29 mouse cellular contexts compared by ENCODE assay signal in the genomic region with DNA sequence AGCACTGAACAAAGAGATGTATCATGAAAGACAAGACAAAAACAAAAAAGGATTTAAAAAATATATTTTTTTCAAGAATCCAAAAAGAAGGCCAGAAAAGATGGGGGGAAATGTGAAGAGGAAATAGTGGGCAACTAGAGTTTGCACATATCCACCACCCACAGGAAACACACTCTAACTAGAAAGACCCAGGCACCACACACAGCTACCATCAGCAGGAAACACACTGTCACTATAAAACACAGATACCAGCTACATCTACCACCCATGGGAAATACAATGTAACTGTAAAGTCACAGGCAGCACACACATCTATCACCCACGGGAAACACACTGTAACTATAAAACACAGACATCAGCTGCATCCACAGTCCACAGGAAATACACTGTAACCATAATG. TPM values are rescaled to one million over a fixed set of nuclear protein-coding genes. Genes with fewer than 3 reads are reported as not detected.
DNase-seq lines count a peak whose midpoint lies in the region; ATAC-seq and TF ChIP-seq lines count a peak whose summit lies in the region.
"Had no signal": no experiment of that assay in that cellular context is flagged by ENCODE, and none has a peak within 500 bp of the region (broad histone marks: within the 10 kb centered on the region; RNA-seq: fewer than 3 reads in every experiment).

No protein-coding gene starts in this region.

- ATAC-seq in heart, embryonic 13.5 days (ENCODE audit: extremely low read depth, insufficient number of reproducible peaks, low FRiP score, low TSS enrichment), result no peak
- ATAC-seq in lung, embryonic 14.5 days (ENCODE audit: insufficient read depth), result no peak
- ATAC-seq in common myeloid progenitor, adult 5-6 weeks (replicated peaks; ENCODE audit: low read depth, poor library complexity, severe bottlenecking), result peak; percentile 65
- ATAC-seq in granulocyte monocyte progenitor cell, adult 5-6 weeks (replicated peaks; ENCODE audit: poor library complexity, severe bottlenecking), result peak; percentile 75
- ATAC-seq: forebrain, embryonic 15.5 days; Patski had no signal

- no peak for TF ChIP-seq EP300 in heart, adult 2 months (IDR thresholded peaks at IDR 0.05; ENCODE audit: insufficient read depth, low read depth, low read length)

- intact Hi-C loops in heart, adult 2 months (cut with DNase I), result loop anchor here (5.0 kb wide), 1 partner anchor 45 kb away; a partner anchor contains a TSS

- TF ChIP-seq POLR2A in heart, adult 2 months (IDR thresholded peaks at IDR 0.05; ENCODE audit: insufficient read depth, low read depth, low read length), result no peak
- TF ChIP-seq POLR2A in lung, adult 2 months (IDR thresholded peaks at IDR 0.05; ENCODE audit: borderline replicate concordance, extremely low read depth, low read depth, low read length), result no peak

- no peak overlapping the region for H3K4me2 ChIP-seq in heart, embryonic 13.5 days
- H3K4me2 ChIP-seq in lung, embryonic 14.5 days, result no peak overlapping the region
- H3K4me2 ChIP-seq: forebrain, embryonic 12.5 days; forebrain, embryonic 15.5 days; heart, embryonic 12.5 days; hindbrain, embryonic 12.5 days; hindbrain, embryonic 15.5 days had no signal

- H3K9ac ChIP-seq in heart, embryonic 13.5 days, result no peak overlapping the region
- H3K9ac ChIP-seq in heart, adult 2 months (ENCODE audit: low read depth, low read length), result no peak overlapping the region
- no peak overlapping the region for H3K9ac ChIP-seq in lung, embryonic 14.5 days
- H3K9ac ChIP-seq: forebrain, embryonic 12.5 days; forebrain, embryonic 15.5 days; heart, embryonic 12.5 days; hindbrain, embryonic 12.5 days; hindbrain, embryonic 15.5 days had no signal

- no peak for TF ChIP-seq CTCF in heart, adult 2 months (IDR thresholded peaks at IDR 0.05)
- TF ChIP-seq CTCF in lung, embryonic 14.5 days (IDR thresholded peaks at IDR 0.05; ENCODE audit: low read depth), result no peak
- no peak for TF ChIP-seq CTCF in lung, adult 2 months (IDR thresholded peaks at IDR 0.05; ENCODE audit: insufficient read depth, low read length)
- TF ChIP-seq CTCF in layer of hippocampus, adult 2 months (conservative IDR thresholded peaks at IDR 0.05), result no peak

- H3K4me3 ChIP-seq in heart, embryonic 13.5 days, result no peak overlapping the region
- H3K4me3 ChIP-seq in heart, adult 2 months, result no peak overlapping the region
- no peak overlapping the region for H3K4me3 ChIP-seq in lung, embryonic 14.5 days (ENCODE audit: low read depth, low read length)
- H3K4me3 ChIP-seq in lung, adult 2 months (replicated peaks; ENCODE audit: extremely low read depth, low read depth, low read length), result no peak overlapping the region
- no peak overlapping the region for H3K4me3 ChIP-seq in layer of hippocampus, adult 2 months
- H3K4me3 ChIP-seq: erythroblast, embryonic 14.5 days; forebrain, embryonic 12.5 days; forebrain, embryonic 15.5 days; heart, embryonic 12.5 days; hindbrain, embryonic 12.5 days; hindbrain, embryonic 15.5 days had no signal

- H3K9me3 ChIP-seq in heart, embryonic 13.5 days, result no peaks in the 10 kb centered on the region
- no peaks in the 10 kb centered on the region for H3K9me3 ChIP-seq in lung, embryonic 14.5 days (ENCODE audit: low read depth, low read length)
- H3K9me3 ChIP-seq: forebrain, embryonic 12.5 days; forebrain, embryonic 15.5 days; heart, embryonic 12.5 days; hindbrain, embryonic 12.5 days; hindbrain, embryonic 15.5 days had no signal

- 38% methylated on average over 1 of the region's 1 CpGs for WGBS in heart, embryonic 13.5 days
- 65% methylated on average over 1 of the region's 1 CpGs for WGBS in heart, adult 2 months
- WGBS in lung, embryonic 14.5 days, result 54% methylated on average over 1 of the region's 1 CpGs
- 50% methylated on average over 1 of the region's 1 CpGs for WGBS in lung, adult 2 months

- H3K4me1 ChIP-seq in heart, embryonic 13.5 days, result peaks cover 55% of the 10 kb centered on the region
- H3K4me1 ChIP-seq in heart, adult 2 months (ENCODE audit: control insufficient read depth, insufficient read depth, low read length), result peaks cover 8% of the 10 kb centered on the region
- H3K4me1 ChIP-seq in lung, embryonic 14.5 days (ENCODE audit: insufficient read depth), result peaks cover 50% of the 10 kb centered on the region
- peaks cover 14% of the 10 kb centered on the region for H3K4me1 ChIP-seq in lung, adult 2 months (ENCODE audit: control insufficient read depth, insufficient read depth, low read length)
- H3K4me1 ChIP-seq: forebrain, embryonic 12.5 days; forebrain, embryonic 15.5 days had no signal

- H3K36me3 ChIP-seq in heart, embryonic 13.5 days, result no peaks in the 10 kb centered on the region
- H3K36me3 ChIP-seq in heart, adult 2 months (ENCODE audit: control insufficient read depth, insufficient read depth, low read length), result peaks cover 3% of the 10 kb centered on the region; the same call in 1 of the 2 replicates
- 0 out of 2 replicates have a peak, but pooled peaks cover 4% of the 10 kb centered on the region for H3K36me3 ChIP-seq in lung, embryonic 14.5 days (ENCODE audit: insufficient read depth)
- H3K36me3 ChIP-seq: forebrain, embryonic 12.5 days; forebrain, embryonic 15.5 days; G1E; heart, embryonic 12.5 days; hindbrain, embryonic 12.5 days; hindbrain, embryonic 15.5 days had no signal

- H3K79me2 ChIP-seq in heart, adult 2 months (replicated peaks; ENCODE audit: control insufficient read depth, insufficient read depth, low read length), result no peaks in the 10 kb centered on the region

- no peaks in the 10 kb centered on the region for H3K27me3 ChIP-seq in heart, embryonic 13.5 days (replicated peaks)
- no peaks in the 10 kb centered on the region for H3K27me3 ChIP-seq in heart, adult 2 months (ENCODE audit: control insufficient read depth, insufficient read depth, low read length)
- no peaks in the 10 kb centered on the region for H3K27me3 ChIP-seq in lung, embryonic 14.5 days (ENCODE audit: insufficient read depth, low read length)
- H3K27me3 ChIP-seq: CH12.LX; forebrain, embryonic 12.5 days; forebrain, embryonic 15.5 days; heart, embryonic 12.5 days; hindbrain, embryonic 12.5 days; hindbrain, embryonic 15.5 days; Patski had no signal

- no peak for DNase-seq in heart, adult 2 months
- DNase-seq in lung, embryonic 14.5 days, result no peak
- no peak for DNase-seq in lung, adult 2 months
- DNase-seq in layer of hippocampus, adult 2 months (ENCODE audit: low spot score in 2 of 2), result no peak
- no peak for DNase-seq in gastrocnemius, adult 18-20 months (ENCODE audit: low spot score)
- DNase-seq: adrenal gland, adult 2 months; adrenal gland, postnatal 14 days; B cell, adult 2 months; cerebellum, adult 11 months; cerebellum, adult 2 months; cerebellum, adult 9-11 months; cerebellum, postnatal 25 days; embryo, embryonic 11 days; gastrocnemius, postnatal 10 days; gastrocnemius, postnatal 36 days; heart, postnatal 14 days; heart, postnatal 4 days had no signal

- peak overlapping the region; percentile 42 for H3K27ac ChIP-seq in heart, embryonic 13.5 days (replicated peaks)
- H3K27ac ChIP-seq in heart, adult 2 months, result no peak overlapping the region
- peak overlapping the region; percentile 72; the same call in 1 of the 2 replicates for H3K27ac ChIP-seq in lung, embryonic 14.5 days (ENCODE audit: low read depth)
- no peak overlapping the region for H3K27ac ChIP-seq in layer of hippocampus, adult 2 months
- H3K27ac ChIP-seq: forebrain, embryonic 12.5 days; forebrain, embryonic 15.5 days; hindbrain, embryonic 12.5 days; hindbrain, embryonic 15.5 days had no signal

RNA-seq across cellular contexts. Expression of a gene that starts 46.3 kb away (rescaled TPM):
- polyA plus RNA-seq in heart, embryonic 13.5 days (2015; fragmentation: Nextera tagmentation; extraction: Ambion mirVana), result 13.7 and 17.0 TPM in 2 replicates
- total RNA-seq in heart, adult 2 months (2021), result 1 to 10 TPM; 1.6 to 2.5 TPM
- polyA plus RNA-seq in heart, adult 2 months (2012; rRNA removed), result 1.9 and 3.3 TPM in 2 replicates
- 70.4 and 71.4 TPM in 2 replicates for polyA plus RNA-seq in lung, embryonic 14.5 days (2014; fragmentation: Nextera tagmentation; extraction: Ambion mirVana)
- 4.8 and 7.4 TPM in 2 replicates for polyA plus RNA-seq in lung, adult 2 months (2012; rRNA removed)
- 2.0 and 2.7 TPM in 2 replicates for total RNA-seq in common myeloid progenitor, adult 5-6 weeks (2017)
- 0.90 and 2.1 TPM in 2 replicates for total RNA-seq in granulocyte monocyte progenitor cell, adult 5-6 weeks (2014; fragmentation: Nextera tagmentation)
- total RNA-seq in granulocyte monocyte progenitor cell, adult 5-6 weeks (2017), result 1.0 and 1.8 TPM in 2 replicates
- total RNA-seq in layer of hippocampus, adult 2 months (2021), result under 1 TPM; 0.34 to 0.49 TPM
- total RNA-seq in gastrocnemius, adult 18-20 months (2021), result under 1 TPM; 0.30 to 0.47 TPM
- total RNA-seq: CH12.LX had no signal
- polyA plus RNA-seq: erythroblast, embryonic 14.5 days; G1E had no signal

Comparison
In these comparisons a context has a peak if more than half of its experiments do, and no peak if none do; other contexts are left out.
1. H3K27ac ChIP-seq: peak in heart, embryonic 13.5 days (single experiment) and lung, embryonic 14.5 days (single experiment); none in heart, adult 2 months (single experiment) and layer of hippocampus, adult 2 months (single experiment).
2. ATAC-seq: peak in common myeloid progenitor, adult 5-6 weeks (single experiment) and granulocyte monocyte progenitor cell, adult 5-6 weeks (single experiment); none in heart, embryonic 13.5 days (single experiment) and lung, embryonic 14.5 days (single experiment).